Mouse (Mus musculus) embryonic facial prominence, embryonic 14.5 days (tissue): ENCODE measurements at regions not wholly inside any gene's neighbourhood (a gene's known extent, or its start where the extent isn't known, plus 50 kb on each side); places are given as distances from the start of the nearest gene placed in this dataset.
A peak's percentile ranks its signal among the peaks of the same experiment; 100 is the strongest.

ENCODE experiments used
- ATAC-seq: fragments of 200-750 bp; cut with Nextera tagmentation; 2 replicates; pipeline ENCODE4 v1.8.0; 2017; ENCODE audit warnings: low read depth, moderate number of reproducible peaks, moderate TSS enrichment
- DNase-seq: peaks from one replicate; pipeline ENCODE4 v3.0.0-alpha.2; 2015; ENCODE audit warnings: low spot score
- H3K27ac ChIP-seq: fragments of 300-500 bp; sonication (generic); replicated peaks from 2 replicates; pipeline ENCODE4 v1.5.1; 2014; ENCODE audit warnings: low read depth, mild to moderate bottlenecking, low read length, moderate library complexity
- H3K27me3 ChIP-seq: fragments of 300-500 bp; sonication (generic); replicated peaks from 2 replicates; pipeline ENCODE4 v1.6.1; 2014; ENCODE audit warnings: low read length; ENCODE audit not compliant: control insufficient read depth, insufficient read depth
- H3K36me3 ChIP-seq: fragments of 300-500 bp; sonication (generic); 2 replicates; pipeline ENCODE4 v1.6.1; 2014; ENCODE audit warnings: low read length, mixed read lengths; ENCODE audit not compliant: control insufficient read depth, insufficient read depth
- H3K4me1 ChIP-seq: fragments of 300-500 bp; sonication (generic); 2 replicates; pipeline ENCODE4 v1.6.1; 2014; ENCODE audit warnings: antibody characterized with exemption, low read length; ENCODE audit not compliant: control insufficient read depth, insufficient read depth
- H3K4me2 ChIP-seq: fragments of 300-500 bp; sonication (generic); 2 replicates; pipeline ENCODE4 v1.6.1; 2014; ENCODE audit warnings: low read depth, mild to moderate bottlenecking, low read length, moderate library complexity, mixed read lengths
- H3K4me3 ChIP-seq: fragments of 300-500 bp; sonication (generic); 2 replicates; pipeline ENCODE4 v1.5.1; 2014; ENCODE audit warnings: low read depth, mild to moderate bottlenecking, low read length
- H3K9ac ChIP-seq: fragments of 300-500 bp; sonication (generic); 2 replicates; pipeline ENCODE4 v1.6.1; 2014; ENCODE audit warnings: low read depth, mild to moderate bottlenecking, low read length, moderate library complexity, mixed read lengths
- H3K9me3 ChIP-seq: fragments of 300-500 bp; sonication (generic); 2 replicates; pipeline ENCODE4 v1.6.1; 2016; ENCODE audit warnings: low read length; ENCODE audit not compliant: control insufficient read depth
- WGBS: fragments of 180-500 bp; shearing (Covaris S2); extraction: QIAGEN DNeasy Blood & Tissue Kit; methylation state at CpG from one replicate; pipeline ENCODE4 v1.1.7; 2014; 5-methylcytosine and 5-hydroxymethylcytosine counted together

- DNase-seq (no peak), ATAC-seq (no peak)
- Histone ChIP-seq H3K27me3 (no peaks in the 10 kb centered on the region), H3K4me3 (no peak overlapping the region), H3K27ac (no peak overlapping the region), H3K4me2 (no peak overlapping the region), H3K9ac (no peak overlapping the region), H3K4me1 (no peaks in the 10 kb centered on the region), H3K36me3 (no peaks in the 10 kb centered on the region), H3K9me3 (no peaks in the 10 kb centered on the region)
- 77% methylated on average over 5 of the region's 5 CpGs for WGBS
Observed at GRCm38 (mm10) chr7:116857141-116857540, 353.0 kb downstream of the Nucb2 start.

DNA sequence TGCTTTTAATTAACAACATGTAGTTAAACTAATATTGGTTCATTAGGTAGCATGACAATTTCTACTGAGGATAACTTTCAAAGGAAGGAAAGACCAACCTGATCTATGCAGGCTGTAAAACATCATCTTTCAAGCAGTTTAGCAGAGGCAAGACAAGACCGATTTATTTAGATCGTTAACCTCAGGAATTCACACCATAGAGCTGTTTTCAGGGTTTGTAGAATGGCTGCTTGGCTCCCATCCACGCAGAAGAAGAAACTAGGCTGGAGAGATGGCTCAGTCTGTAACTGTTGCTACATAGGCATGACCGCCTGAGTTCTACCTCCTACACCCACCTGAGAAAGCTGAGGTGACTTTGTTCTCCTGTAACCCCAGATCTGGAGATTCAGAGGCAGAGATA, 353.6 kb downstream of the Nucb2 start:
- Histone ChIP-seq H3K9me3 (no peaks in the 10 kb centered on the region), H3K4me3 (no peak overlapping the region), H3K4me1 (no peaks in the 10 kb centered on the region), H3K27me3 (no peaks in the 10 kb centered on the region), H3K9ac (no peak overlapping the region), H3K36me3 (no peaks in the 10 kb centered on the region), H3K4me2 (no peak overlapping the region), H3K27ac (no peak overlapping the region)
- no peak for DNase-seq
- no peak for ATAC-seq
- WGBS: 79% methylated on average over 4 of the region's 4 CpGs

GRCm38 (mm10) chr7:116882268-116882964, 378.2 kb downstream of the Nucb2 start:
- Histone ChIP-seq H3K4me3 (no peak overlapping the region), H3K27me3 (no peaks in the 10 kb centered on the region), H3K9ac (no peak overlapping the region), H3K9me3 (no peaks in the 10 kb centered on the region), H3K4me2 (no peak overlapping the region), H3K4me1 (no peaks in the 10 kb centered on the region), H3K36me3 (no peaks in the 10 kb centered on the region), H3K27ac (no peak overlapping the region)
- DNase-seq: peak; percentile 7
- WGBS: 55% methylated on average over 5 of the region's 5 CpGs
- no peak for ATAC-seq

- Histone ChIP-seq H3K27me3 (no peaks in the 10 kb centered on the region), H3K9me3 (no peaks in the 10 kb centered on the region), H3K9ac (no peak overlapping the region), H3K4me1 (no peaks in the 10 kb centered on the region), H3K4me3 (no peak overlapping the region), H3K36me3 (no peaks in the 10 kb centered on the region), H3K27ac (no peak overlapping the region), H3K4me2 (no peak overlapping the region)
- peak; percentile 30; the same call in 1 of the 2 replicates for ATAC-seq
- 28% methylated on average over 6 of the region's 6 CpGs for WGBS
- peak; percentile 15 for DNase-seq
Observed at GRCm38 (mm10) chr7:116893846-116894245, 389.7 kb downstream of the Nucb2 start.

DNA sequence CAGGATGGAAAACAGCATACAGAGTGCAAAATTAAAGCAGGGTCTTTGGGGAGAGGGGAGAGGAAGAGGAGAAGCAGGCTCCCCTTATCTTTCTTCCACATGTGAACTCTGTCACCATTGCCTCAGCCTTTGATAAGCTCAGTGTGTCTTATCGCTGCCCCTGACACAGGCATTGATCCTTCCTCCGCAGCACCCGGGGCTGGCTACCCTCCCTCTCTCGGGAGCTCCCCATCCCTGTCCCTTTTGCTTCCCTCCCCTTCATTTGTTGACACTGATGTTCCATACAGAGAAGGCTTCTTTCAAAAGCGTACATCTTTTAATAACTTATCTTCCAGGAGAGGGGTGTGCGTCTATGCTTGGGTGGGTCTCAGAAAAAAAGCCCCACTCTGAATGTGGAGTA, 411.6 kb downstream of the Nucb2 start:
- no peak overlapping the region for H3K9ac ChIP-seq
- no peak for ATAC-seq
- no peak for DNase-seq
- H3K9me3 ChIP-seq: no peaks in the 10 kb centered on the region
- whole genome bisulfite sequencing: 68% methylated on average over 6 of the region's 6 CpGs
- no peak overlapping the region for H3K27ac ChIP-seq
- H3K4me1 ChIP-seq: no peaks in the 10 kb centered on the region
- no peak overlapping the region for H3K4me2 ChIP-seq
- H3K36me3 ChIP-seq: no peaks in the 10 kb centered on the region
- no peaks in the 10 kb centered on the region for H3K27me3 ChIP-seq
- no peak overlapping the region for H3K4me3 ChIP-seq

DNA sequence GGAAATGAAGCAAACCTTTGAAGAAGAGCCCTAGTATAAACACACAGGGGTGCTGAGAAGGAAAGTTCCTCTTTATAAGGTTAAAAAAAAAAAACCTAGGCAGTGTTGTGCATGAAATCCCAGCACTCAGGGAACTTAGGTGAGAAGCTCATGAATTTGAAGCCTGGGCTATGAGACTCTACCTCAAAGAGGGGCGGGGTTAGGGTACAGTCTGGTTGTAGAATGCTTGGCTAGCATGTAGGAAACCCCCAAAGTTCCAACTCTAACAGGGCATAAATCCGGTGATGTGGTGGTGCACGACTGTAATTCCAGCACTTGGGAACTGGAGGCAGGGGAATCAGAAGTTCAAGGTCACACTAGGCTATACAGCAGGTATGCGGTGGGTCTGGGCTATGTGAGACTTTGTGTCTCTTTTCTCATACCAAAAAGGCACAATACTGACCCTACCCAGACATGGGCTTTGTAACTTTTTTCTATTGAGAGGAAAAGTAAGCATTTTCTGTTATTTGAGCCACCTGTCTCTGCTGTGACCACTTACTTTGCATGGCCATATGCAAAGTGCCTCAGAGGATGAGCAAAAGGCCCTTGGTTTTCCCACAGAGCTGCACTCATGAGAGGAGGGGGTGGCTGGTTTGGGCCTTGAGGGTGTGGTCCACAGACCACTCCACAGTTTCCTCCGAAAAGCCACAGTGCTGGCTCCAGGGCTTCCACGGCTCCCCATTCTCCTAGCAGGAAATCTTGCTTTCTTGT, 413.9 kb downstream of the Nucb2 start:
- no peak overlapping the region for H3K4me2 ChIP-seq
- no peaks in the 10 kb centered on the region for H3K27me3 ChIP-seq
- H3K9ac ChIP-seq: no peak overlapping the region
- no peak overlapping the region for H3K27ac ChIP-seq
- H3K9me3 ChIP-seq: no peaks in the 10 kb centered on the region
- H3K4me1 ChIP-seq: no peaks in the 10 kb centered on the region
- no peak overlapping the region for H3K4me3 ChIP-seq
- no peak for ATAC-seq
- H3K36me3 ChIP-seq: no peaks in the 10 kb centered on the region
- WGBS: 80% methylated on average over 6 of the region's 6 CpGs
- no peak for DNase-seq

DNA sequence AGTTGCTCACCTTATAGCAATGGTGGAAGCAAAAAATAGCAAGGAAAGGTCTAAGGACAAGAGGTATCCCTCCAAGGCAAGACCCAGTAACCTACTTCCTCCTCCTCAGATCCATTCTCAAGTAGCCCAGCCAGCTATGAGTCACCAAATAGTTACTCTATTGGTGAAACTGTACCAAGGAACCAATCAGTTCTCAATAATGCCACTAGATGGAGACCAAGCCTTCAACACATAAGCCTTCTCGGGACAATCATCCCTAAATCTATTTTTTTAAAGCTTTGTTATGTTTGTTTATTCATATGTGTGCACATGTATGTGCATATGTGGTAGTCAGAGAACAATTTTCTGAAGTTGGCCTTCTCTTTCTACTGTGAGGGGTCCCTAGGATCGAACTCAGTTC, 434.3 kb upstream of the Xylt1 start:
- no peak overlapping the region for H3K4me3 ChIP-seq
- DNase-seq: no peak
- no peaks in the 10 kb centered on the region for H3K4me1 ChIP-seq
- 81% methylated on average over 2 of the region's 2 CpGs for WGBS
- no peak overlapping the region for H3K27ac ChIP-seq
- H3K4me2 ChIP-seq: no peak overlapping the region
- no peaks in the 10 kb centered on the region for H3K27me3 ChIP-seq
- H3K36me3 ChIP-seq: no peaks in the 10 kb centered on the region
- no peak overlapping the region for H3K9ac ChIP-seq
- ATAC-seq: no peak
- H3K9me3 ChIP-seq: no peaks in the 10 kb centered on the region

DNA sequence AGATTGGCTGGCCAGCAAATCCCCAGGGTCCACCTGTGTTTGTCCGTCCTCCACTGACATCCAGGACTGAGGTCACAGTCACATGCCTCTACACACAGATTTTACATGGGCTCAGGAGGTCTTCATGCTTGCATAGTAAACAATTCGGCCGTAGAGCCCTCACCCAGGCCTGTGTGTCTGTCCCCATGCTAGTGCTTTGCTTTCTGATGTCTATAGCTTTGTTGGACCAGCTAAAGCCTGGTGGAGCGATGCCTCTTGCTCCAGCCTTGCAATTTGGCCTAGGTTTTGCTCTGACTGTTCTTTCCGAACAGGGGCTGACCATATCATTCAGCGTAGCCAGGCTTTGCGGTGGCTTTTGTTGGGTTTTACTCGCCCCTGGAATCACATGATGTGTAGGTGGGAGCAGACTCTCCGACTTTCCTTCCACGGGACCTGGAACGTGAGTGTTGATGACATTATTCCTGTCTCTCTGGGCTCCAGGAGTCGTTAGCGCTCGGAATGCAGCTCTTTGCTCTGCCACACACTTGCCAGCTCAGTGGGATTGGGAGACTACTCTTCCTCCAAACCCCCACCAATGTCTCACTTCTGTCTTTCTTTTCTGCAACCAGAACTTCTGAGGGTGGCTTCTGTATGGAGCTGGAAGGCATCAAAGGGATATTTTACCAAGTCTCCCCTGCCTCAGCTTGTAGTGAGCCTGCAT, 421.4 kb upstream of the Xylt1 start:
- Histone ChIP-seq H3K9me3 (no peaks in the 10 kb centered on the region), H3K4me2 (no peak overlapping the region), H3K36me3 (no peaks in the 10 kb centered on the region), H3K27me3 (no peaks in the 10 kb centered on the region), H3K4me1 (no peaks in the 10 kb centered on the region), H3K4me3 (no peak overlapping the region), H3K27ac (no peak overlapping the region), H3K9ac (no peak overlapping the region)
- ATAC-seq: no peak
- no peak for DNase-seq
- WGBS: 81% methylated on average over 14 of the region's 14 CpGs
